Mouse (Mus musculus) central nervous system, embryonic 14 days (tissue): ENCODE measurements around the gene Nmnat3. TPM values are rescaled to one million over a fixed set of nuclear protein-coding genes. Genes with fewer than 3 reads are reported as not detected.

ENCODE experiments used
- polyA plus RNA-seq: library from polyadenylated mRNA; depleted of rRNA; stranded (reverse); fragments of >200 nt; gene quantifications from 2 replicates; pipeline ENCODE4 v1.2.3, GENCODE M21; 2012; rRNA removed

Nmnat3 gene
- polyA plus RNA-seq = 1.4 and 1.7 TPM in 2 replicates

GRCm38 (mm10) chr9:98287135-98287534 lies at the start of gene Nmnat3:
Gene Nmnat3 (plus strand): TSS chr9:98287435.

DNA sequence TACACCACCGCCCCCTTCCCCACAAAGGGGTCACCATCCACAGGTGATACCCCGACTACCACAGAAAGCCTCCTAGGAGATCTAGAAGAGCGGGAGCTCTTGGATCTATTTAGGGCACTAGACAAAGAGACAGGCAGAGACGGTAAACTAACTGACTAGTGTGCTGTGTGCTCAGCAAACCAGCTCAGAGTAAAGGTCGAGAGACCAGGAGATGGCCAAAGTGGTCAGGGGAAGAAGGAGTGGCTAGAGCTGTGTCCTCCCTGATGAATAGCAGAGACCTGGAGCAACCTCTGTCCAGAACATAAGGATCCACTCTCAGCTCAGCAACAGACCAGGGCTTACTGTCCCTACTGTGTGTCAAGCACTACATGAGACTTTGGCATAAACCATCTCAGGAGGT lies 135.4 kb downstream of the Nmnat3 start, which contains the start of gene Rbp1:
Rbp1 (plus strand) TSS at position 306 of the 400 bp plus-strand sequence.

Other genes with a start within 250 kb of the Nmnat3 start
- gene Rbp1, start 135.5 kb downstream of the Nmnat3 start, polyA plus RNA-seq = 59.9 and 64.3 TPM in 2 replicates
- 0.43 and 0.64 TPM in 2 replicates for gene Rbp2, start 198.7 kb downstream of the Nmnat3 start, polyA plus RNA-seq